Mouse (Mus musculus) bone marrow macrophage, adult 2 months (primary cell): ENCODE data around the gene Nod2. TPM values are rescaled to one million over a fixed set of nuclear protein-coding genes. Genes with fewer than 3 reads are reported as not detected.

Experiments
- H3K27ac ChIP-seq: 2 replicates; pipeline ENCODE4 v1.5.1; 2012; ENCODE audit warnings: low read depth, low read length; ENCODE audit not compliant: insufficient read depth
- H3K4me1 ChIP-seq: 2 replicates; pipeline ENCODE4 v1.6.1; 2012; ENCODE audit warnings: low read length; ENCODE audit not compliant: control insufficient read depth, insufficient read depth
- H3K4me3 ChIP-seq: 2 replicates; pipeline ENCODE4 v1.5.1; 2012; ENCODE audit warnings: mild to moderate bottlenecking, low read length, moderate library complexity; ENCODE audit not compliant: insufficient read depth
- CTCF ChIP-seq: IDR thresholded peaks from 2 replicates; pipeline ENCODE4 v1.5.1; 2012; ENCODE audit warnings: low read depth, mild to moderate bottlenecking, low read length, moderate library complexity
- POLR2A ChIP-seq: IDR thresholded peaks from 2 replicates; pipeline ENCODE4 v1.6.1; 2012; ENCODE audit warnings: mild to moderate bottlenecking, low read depth, low read length, borderline replicate concordance
- polyA plus RNA-seq: library from polyadenylated mRNA; stranded (reverse); fragments of >200 nt; gene quantifications from 2 replicates; pipeline ENCODE4 v1.2.4, GENCODE M21; 2012; ENCODE audit not compliant: missing spikeins, insufficient read depth, insufficient read length

Nod2 gene
- polyA plus RNA-seq, 1 experiment: 4.1 TPM

GRCm38 (mm10) chr8:88655334-88655733, 8.2 kb downstream of the Nod2 start:
- Histone ChIP-seq H3K4me3 (no peak overlapping the region), H3K4me1 (peaks cover 50% of the 10 kb centered on the region), H3K27ac (peak overlapping the region; percentile 54)
- TF ChIP-seq POLR2A: no peak
- TF ChIP-seq CTCF: no peak

GRCm38 (mm10) chr8:88659873-88660272, 12.8 kb downstream of the Nod2 start:
- H3K27ac ChIP-seq: no peak overlapping the region

GRCm38 (mm10) chr8:88662401-88662821, 15.3 kb downstream of the Nod2 start:
- no peak for TF ChIP-seq CTCF
- TF ChIP-seq POLR2A: no peak
- Histone ChIP-seq H3K4me1 (peaks cover 53% of the 10 kb centered on the region), H3K4me3 (no peak overlapping the region), H3K27ac (peak overlapping the region; percentile 75)

More at GRCm38 (mm10) chr8:88659873-88660272, 12.8 kb downstream of the Nod2 start:
- Histone ChIP-seq H3K4me3 (no peak overlapping the region), H3K4me1 (peaks cover 41% of the 10 kb centered on the region)
- TF ChIP-seq CTCF: no peak
- no peak for TF ChIP-seq POLR2A

- Histone ChIP-seq H3K4me3 (no peak overlapping the region), H3K27ac (no peak overlapping the region), H3K4me1 (peaks cover 64% of the 10 kb centered on the region)
- TF ChIP-seq POLR2A: no peak
- no peak for TF ChIP-seq CTCF
Observed at GRCm38 (mm10) chr8:88664121-88664520, 17.0 kb downstream of the Nod2 start.

- H3K4me1 ChIP-seq: peaks cover 72% of the 10 kb centered on the region
- H3K4me3 ChIP-seq: no peak overlapping the region
- TF ChIP-seq POLR2A (no peak), CTCF (no peak)
- H3K27ac ChIP-seq: no peak overlapping the region
Observed at GRCm38 (mm10) chr8:88664947-88665346, 17.8 kb downstream of the Nod2 start.

GRCm38 (mm10) chr8:88666435-88666834, 19.3 kb downstream of the Nod2 start:
- H3K27ac ChIP-seq: peak overlapping the region; percentile 92
- TF ChIP-seq CTCF: no peak
- no peak for TF ChIP-seq POLR2A
- H3K4me1 ChIP-seq: peaks cover 74% of the 10 kb centered on the region

GRCm38 (mm10) chr8:88668400-88669086, 21.4 kb downstream of the Nod2 start:
- peak overlapping the region; percentile 92 for H3K27ac ChIP-seq
- H3K4me1 ChIP-seq: peaks cover 57% of the 10 kb centered on the region
- TF ChIP-seq POLR2A: no peak
- no peak for TF ChIP-seq CTCF
- peak overlapping the region; percentile 39 for H3K4me3 ChIP-seq

More at GRCm38 (mm10) chr8:88666435-88666834, 19.3 kb downstream of the Nod2 start:
- H3K4me3 ChIP-seq: no peak overlapping the region

- H3K27ac ChIP-seq: no peak overlapping the region
- no peak for TF ChIP-seq POLR2A
- no peak for TF ChIP-seq CTCF
- no peak overlapping the region for H3K4me3 ChIP-seq
- peaks cover 34% of the 10 kb centered on the region for H3K4me1 ChIP-seq
Observed at GRCm38 (mm10) chr8:88670782-88671181, 23.7 kb downstream of the Nod2 start.

- H3K4me1 ChIP-seq: peaks cover 30% of the 10 kb centered on the region
- no peak overlapping the region for H3K27ac ChIP-seq
- TF ChIP-seq CTCF: no peak
- no peak for TF ChIP-seq POLR2A
Observed at GRCm38 (mm10) chr8:88671575-88671974, 24.5 kb downstream of the Nod2 start.

GRCm38 (mm10) chr8:88673859-88674258, 26.7 kb downstream of the Nod2 start:
- TF ChIP-seq CTCF (no peak), POLR2A (no peak)
- Histone ChIP-seq H3K27ac (no peak overlapping the region), H3K4me3 (no peak overlapping the region), H3K4me1 (peaks cover 13% of the 10 kb centered on the region)

More at GRCm38 (mm10) chr8:88671575-88671974, 24.5 kb downstream of the Nod2 start:
- H3K4me3 ChIP-seq: no peak overlapping the region
